Mouse (Mus musculus) embryo, embryonic 11.5 days (tissue): Measurements from ENCODE around the gene Cacna1c.

Experiments
- DNase-seq: peaks from one replicate; pipeline ENCODE4 v3.0.0-alpha.2; 2012; ENCODE audit warnings: low read depth, low spot score

The Cacna1c gene

DNA sequence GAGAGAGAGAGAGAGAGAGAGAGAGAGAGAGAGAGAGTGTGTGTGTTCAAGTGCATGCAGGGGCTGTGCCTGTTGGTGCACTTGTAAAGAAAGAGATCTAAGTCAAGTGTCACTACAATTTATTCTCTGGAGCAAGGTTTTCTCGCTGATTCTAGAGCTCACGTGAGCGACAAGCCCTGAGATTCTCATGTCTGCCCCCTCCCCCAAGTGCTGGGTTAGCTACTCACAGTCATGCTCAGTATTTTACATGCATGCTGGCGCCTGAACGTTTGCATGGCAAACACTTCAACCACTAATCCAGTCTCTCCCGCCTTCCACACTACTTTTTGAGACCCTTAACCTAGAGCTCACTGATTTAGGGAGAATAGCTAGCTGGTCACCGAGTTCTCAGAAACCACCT is 99.7 kb downstream of the Cacna1c start:
- DNase-seq, result no peak

DNA sequence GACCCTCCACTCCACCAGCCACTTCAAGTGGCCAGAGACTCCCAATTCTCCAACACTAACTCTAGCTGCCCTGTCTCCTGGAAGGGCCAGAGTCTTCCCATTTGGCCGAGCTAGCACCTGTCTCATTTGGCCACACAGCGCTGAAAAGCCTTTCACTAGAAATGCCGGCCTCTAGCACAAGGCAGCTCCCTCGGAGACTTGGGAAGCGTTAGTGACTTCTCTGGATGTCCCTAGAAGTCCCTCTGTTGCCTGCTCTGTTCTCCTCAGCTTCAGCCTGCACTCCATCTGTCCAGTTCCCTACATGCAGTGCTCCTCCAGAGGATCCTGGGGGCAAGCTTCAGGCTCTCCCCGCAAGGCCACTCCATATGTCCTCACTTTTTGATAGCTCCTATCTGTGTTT is 101.1 kb downstream of the Cacna1c start:
- DNase-seq, result no peak

DNA sequence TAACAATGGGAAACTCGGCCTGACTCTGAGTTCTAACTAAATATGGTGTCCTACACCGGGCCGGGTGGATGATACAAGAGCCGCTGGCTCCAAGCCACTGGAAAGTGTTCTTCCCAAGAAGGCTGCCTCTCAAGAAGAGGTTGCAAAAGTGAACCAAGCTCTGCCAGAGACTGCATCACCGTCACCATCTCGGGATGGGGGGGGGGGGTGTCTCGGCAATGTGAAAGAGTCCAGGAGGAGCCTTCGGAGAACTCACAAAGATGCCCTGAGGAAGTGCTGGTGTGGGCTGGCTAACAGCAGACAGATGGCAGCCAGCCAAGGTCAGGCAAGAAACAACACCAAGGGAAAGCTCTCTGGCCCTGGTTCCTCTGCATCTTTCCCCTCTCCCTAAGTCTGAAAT is 107.0 kb downstream of the Cacna1c start:
- no peak for DNase-seq

DNA sequence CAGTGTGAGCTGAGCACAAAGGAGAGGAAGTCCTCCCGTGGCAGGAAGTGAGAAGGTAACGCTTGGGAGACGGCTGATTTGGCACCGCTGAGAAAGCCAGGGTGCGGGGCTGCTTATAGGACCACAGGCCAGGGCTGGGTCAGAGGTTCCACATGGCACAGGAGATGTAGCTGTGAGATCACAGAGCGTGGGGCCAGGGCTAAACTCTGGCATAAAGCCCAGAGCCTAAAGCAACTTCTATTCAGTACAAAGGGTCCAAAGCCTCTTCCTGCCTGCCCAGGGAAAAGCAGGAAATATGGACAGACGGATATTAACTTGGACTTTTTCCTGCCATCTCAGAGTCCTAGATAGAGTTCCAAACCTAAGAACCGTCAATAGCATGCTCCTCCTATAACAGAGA is 107.8 kb downstream of the Cacna1c start:
- DNase-seq, result no peak

DNA sequence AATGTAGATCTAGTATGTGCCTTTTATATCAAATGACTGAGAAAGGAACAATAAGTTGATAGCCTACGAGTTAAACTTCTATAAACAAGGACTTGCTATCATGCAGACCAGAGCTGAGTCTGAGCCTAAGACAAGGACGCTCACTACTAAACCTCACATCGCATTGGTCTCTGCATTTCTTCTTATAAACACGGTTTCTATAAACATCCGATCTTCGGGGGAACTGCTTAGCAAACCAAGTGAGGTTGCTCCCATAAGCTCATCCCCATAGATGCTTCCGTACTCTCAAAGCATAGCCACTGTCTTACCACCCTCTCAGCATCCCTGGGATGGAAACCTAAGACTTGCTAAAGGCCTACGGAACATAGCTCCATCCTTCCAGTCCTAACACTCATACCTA is 108.3 kb downstream of the Cacna1c start:
- DNase-seq, result no peak

DNA sequence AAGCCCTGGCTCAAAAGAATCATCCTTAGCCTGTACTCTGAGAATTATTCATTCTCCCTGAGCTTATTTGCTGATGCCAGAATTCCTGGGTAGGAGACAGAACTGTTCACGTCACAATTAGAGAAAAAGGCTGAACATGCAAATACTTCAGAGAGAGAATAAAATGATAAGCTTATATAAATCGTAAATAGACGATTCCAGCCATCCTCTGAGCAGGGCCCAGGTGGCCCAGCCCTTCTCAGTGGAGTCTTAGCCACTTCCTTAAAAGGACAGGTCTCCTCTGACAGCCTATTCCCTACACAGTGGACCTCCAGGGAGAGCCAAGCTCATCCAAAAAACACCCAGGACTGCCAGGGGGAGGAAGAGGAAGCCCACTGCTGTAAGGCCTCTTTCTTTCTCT is 110.4 kb downstream of the Cacna1c start:
- no peak for DNase-seq

DNA sequence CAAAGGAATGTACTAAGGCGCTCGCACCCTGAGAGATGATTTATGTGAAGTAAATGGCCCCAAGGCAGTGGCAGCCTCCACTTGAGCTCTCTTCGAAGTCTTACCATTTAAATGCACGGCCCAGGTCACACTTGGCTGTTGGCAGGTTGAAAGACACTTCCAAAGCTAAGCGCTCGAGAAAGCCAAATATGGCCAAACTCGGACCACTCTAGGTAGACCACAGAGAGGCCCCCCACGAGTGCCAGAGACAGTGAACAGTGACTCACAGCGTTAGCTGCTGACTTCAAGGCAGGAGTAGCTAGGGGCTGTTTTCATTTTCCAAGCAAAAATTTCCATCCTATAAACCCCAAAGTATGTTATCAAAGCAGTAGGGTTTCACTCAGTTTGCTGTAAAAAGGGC is 111.7 kb downstream of the Cacna1c start:
- DNase-seq, result no peak

DNA sequence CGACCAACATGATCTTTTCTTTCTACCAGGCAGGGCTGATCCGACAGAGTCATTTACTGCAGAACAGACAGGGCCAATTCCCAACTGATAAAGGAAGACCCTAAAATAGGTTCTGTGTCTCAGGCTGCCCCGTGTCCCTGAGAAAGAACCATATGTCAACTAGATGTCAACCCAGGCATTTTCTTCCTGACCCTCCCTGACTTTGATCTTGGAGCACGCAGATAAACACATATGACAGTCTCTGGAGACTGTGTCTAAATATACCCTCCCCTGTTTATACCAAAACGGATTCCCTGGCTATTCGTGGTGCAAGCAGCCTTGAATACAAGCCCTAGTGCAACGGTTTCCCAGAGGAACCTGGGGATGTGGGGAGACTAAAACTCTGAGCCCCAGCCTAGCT is 112.7 kb downstream of the Cacna1c start:
- no peak for DNase-seq

DNA sequence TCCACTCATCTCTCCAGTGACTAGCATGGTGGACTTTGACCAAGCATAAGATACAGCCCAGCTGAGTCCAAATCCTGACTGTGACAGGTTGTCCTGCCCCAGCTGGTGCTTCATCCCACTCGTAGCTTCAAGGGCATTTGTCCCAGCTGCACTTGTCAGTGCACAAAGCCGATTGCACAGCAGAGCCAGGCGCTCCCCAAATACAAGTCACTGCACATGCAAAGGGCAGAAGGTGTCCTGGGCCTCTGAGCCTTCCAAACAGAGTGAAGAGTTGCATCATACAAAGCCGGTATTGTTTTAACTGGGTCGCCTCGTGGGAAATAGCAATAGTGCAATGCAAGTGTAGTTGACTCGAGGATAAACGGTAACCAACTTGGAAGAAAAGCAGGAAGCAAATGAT is 113.6 kb downstream of the Cacna1c start:
- no peak for DNase-seq

DNA sequence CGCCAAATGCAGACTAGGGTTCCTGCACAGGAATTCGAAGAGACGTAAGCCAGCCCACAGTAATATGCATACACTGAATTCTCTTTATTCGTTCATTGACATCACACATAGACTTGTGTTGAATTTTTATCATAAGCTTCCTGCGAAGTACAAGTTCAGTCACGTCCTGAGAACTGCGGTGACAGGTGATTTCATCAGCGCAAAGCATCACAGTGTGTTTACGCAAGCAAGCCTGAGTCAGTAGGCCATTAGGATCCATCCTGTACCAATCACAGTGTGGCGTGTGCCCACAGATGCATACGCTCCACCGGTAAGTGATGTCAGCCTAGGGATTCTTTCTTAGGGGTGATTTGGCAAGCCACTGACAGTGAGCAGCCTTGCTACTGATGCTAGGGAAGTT is 114.6 kb downstream of the Cacna1c start:
- DNase-seq, result no peak

DNA sequence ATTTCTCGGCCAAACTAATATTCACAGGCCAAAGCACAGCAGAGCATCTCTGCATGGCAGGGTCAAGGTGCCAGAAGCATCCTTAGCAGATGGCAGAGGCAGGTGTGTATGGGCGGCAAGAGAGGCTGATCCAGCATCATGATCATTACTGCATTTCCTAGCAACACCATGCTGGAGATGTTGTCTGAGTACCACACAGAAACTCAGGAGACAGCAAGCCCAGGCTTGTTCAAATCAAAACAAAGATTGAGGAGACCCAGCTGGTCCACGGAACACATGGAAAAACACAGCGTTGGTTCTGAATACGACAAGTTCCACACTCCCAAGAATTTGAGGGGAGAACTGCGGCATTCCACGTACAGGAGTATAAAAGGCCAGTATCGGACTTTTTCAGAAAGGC is 116.6 kb downstream of the Cacna1c start:
- no peak for DNase-seq

DNA sequence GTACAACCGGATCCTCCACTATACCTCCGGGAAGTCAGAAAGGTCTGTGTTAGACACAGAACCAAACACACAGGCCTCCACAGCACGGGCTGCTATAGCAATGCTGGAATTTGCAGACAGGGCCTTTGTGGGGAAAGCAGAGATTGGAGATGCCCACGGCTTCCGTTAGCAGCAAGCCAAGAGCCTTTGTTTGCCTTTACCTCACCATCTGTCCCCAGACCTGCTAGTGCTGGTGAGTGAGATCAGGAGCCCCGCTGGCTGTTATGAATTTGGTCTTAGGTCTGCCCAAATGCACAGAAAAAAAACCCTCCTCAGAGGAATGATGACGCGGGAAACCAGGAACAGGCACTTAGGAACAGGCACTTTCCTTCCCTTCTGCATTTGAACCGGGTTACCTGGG is 117.3 kb downstream of the Cacna1c start:
- no peak for DNase-seq

DNA sequence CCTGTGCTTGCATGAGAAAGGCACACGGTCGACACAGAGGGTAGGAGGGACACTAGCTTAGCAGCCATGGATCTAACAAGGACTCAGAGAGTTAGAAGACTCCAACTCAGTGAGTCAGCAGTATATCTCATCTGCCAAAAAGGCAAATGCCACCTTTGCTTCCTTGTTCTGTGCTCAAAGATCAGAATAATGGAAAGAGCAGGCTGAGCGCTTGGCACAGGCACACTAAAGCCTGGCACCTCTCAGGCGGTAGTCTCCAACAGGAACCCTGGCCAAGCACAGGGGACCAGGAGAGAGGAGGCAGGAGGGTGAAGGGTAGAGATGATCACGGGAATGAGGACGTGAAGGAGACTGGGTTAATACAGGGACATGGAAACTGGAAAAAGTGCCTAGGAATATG is 119.0 kb downstream of the Cacna1c start:
- no peak for DNase-seq

DNA sequence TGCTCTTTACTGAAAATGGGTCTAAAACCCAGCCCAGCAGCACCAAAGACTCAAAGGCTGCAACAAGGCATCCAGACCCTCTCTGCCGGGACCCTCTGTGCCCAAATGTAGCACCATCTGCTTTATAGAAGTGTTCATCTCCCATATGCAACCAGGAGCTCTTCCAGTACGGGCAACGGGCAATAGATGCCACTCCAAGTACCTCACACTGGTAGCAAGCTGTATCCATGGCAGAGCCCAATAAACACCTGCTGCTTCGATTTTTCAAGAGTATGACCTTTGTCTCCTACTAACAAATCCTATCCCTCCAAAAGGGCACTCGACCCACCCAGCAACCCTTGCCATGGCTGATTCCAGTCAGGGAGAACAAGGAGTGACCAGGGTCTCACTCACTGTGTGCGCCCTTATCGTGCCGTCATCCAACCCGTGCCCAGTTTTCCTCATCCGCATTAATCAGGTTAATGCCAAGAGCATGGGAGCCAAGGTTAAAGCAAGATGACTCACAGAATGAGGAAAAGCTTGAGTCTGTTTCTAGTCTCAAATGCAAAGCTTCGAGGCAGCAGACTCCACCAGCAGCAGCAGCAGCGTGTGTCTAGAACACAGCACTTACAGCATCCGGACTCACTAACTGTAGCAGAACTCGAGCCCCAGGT is 122.7 kb downstream of the Cacna1c start:
- DNase-seq, result no peak

DNA sequence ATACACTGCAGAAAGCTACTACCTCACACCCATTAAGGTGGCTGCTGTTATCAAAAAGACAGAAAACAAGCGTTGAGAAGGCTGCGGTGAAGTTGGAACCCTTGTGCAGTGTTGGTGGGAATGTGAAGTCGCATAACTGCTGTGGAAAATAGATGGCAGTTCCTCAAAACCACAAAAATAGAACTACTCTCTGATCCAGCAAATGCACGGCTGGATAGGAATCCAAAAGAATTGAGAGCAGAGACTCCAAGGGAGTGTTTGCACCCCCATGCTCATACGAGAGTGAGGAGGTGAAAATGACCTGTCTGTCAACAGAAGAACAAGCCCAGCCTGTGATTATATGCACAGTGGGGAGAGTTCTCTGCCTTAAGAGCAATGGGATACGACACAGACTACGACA is 123.4 kb downstream of the Cacna1c start:
- DNase-seq, result no peak

DNA sequence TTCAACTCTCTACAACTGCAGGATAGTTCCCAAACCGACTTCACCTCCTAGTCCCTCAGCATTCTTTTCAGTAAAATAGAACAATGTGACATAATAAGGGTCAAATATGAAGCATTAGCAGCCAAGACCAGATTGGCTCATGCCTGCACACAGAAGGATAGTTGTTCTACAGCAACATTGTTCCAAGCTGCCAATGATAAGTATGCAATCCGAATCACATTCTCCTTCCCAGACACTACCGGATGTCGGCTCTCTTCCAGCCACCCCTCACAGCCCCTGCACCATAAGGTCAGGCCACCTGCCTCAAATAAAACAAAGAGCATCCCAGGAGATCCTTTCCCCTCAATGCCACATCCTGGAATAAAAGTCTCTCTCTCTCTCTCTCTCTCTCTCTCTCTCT is 125.4 kb downstream of the Cacna1c start:
- no peak for DNase-seq

DNA sequence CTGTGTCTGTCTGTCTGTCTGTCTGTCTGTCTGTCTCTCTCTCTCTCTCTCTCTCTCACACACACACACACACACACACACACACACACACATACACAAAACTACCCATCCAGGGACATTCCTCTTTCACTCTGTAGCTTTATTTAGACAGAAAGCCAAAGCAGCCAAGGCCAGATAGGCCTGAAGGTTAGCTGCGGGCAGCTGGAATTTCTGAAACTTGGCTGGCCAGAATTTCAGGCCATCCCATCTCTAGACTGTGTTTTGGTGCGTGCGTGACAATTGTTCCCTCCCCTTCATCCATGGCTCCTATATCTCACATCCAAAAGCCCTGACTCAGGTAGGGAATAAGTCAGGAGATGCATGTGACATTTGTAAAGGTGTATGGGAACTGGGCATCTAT is 125.9 kb downstream of the Cacna1c start:
- no peak for DNase-seq

DNA sequence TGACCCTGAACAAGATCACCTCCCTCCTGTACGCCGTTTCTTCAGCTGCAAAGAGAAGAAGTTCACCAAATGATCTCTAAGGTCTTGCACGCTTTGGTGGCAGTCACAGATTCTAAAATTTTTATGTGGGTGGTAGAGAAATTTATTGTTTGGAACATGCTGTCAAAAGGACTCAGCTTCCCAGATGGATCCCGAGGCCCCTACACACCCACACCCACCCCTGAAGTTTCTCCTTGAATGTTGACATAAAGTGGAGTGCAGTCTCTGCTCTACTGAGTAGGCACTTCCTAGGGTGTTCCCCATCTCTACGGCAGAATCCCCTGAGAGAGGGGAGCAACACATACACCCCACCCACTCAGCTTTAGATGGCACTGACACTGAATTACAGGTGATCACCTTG is 127.1 kb downstream of the Cacna1c start:
- DNase-seq, result no peak

DNA sequence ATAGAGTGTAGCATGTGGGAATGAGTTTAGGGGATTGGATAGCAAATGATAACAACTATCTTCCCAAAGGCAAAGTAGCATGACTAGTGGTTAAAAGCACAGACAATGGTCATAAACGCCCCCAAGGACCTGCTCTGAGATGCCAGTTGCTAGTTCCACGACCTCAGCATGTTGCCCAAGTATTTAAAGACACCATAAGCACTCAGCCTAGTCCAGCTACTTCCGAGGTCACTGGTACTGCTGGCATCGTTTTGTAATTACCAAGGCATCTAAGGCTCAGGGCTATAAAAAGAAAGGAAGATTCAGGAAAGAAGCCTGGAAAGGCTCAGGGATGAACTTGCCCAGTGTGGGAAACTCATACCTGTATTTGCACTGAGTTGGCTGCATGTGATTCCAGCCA is 127.6 kb downstream of the Cacna1c start:
- DNase-seq, result no peak

DNA sequence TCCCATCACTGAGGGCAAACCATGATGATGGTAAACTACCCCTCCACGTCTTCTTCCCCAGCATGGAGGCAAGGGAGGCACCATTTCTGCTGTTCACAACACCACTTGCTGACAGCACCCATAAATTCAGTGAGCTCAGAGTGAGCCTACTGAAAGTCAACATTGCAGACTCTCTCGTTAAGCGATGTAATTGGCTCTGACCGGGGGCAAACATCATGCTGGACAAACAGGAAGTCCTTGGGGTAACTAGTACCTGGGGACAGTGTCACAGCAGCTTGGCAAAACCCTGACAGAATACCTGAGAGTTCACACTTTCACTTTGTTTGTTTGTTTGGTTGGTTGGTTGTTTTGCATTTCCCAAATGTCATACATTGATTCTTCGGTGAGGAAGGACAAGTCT is 131.3 kb downstream of the Cacna1c start:
- DNase-seq, result no peak

DNA sequence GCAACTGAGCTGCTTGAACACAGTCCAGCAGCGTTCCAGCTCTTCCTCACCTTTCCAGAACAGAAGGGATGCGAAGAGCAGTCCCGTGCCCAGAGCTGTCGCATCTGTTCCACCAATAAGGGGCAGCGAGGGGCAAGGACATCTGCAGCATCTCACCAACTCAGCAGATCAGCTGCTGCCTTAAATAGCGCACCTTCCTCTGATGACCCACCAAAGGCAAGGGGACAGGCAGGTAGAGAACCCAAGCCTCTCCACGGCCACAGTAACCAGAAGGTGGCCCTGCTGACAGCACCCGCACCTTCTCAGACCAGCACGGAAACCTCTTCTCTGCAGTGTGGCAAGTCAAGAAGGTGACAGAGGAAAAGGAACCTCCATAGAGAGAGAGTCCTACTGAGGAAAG is 131.8 kb downstream of the Cacna1c start:
- no peak for DNase-seq

DNA sequence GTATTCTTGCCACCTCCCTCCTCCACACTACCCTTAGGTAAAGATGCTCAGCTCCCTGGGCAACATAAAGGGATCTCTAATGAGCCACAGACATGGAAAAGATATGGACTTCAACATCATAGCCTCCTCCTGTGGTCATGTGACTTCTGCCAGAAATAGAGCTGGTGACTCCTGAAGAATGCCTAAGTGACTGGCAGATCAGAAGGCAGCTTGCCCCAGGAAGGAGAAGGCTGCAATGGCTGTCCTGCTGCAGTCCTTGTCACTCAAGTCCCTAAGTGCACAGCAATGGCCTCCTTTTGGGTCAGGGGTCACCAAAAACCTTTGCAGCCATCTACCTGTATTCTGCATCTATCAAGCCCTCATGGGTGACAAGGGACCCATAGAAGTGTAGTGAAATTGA is 133.5 kb downstream of the Cacna1c start:
- no peak for DNase-seq

DNA sequence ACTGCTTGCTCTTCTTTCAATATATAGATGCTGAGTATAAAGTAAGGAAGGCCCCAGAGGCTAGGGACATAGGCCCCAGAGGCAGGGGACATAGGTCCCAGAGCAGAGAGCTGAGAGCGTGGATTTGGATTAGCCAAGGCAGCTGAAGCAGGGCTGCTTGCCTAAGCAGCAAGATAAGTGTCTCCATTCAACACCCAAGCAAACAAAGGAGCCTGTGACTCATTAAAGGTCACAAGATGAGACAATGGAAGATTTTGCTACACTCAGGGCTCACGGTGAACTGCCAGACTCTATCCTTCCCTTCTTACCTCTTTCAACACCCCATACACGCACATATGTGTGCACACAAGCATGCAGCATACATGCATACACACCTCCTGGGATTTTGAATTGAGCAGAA is 137.3 kb downstream of the Cacna1c start:
- DNase-seq, result no peak

DNA sequence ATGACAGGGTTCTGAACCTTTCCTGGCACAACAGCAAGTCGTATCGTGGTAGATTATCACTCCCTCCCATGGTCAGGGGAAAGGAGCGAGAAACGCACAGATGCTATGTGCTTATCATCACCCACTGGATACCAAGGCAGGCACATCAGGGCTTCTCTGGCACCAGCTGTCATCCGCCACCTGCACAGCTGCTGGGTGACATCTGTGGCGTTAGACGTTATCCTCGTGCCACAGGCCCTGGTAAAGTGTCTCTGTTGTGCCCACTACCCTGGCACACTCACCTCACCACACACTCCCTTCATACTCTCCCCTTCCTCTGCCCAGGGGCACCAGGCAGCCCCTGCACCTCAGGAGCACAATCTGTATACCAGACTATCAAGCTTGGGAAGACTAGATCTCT is 137.8 kb downstream of the Cacna1c start:
- no peak for DNase-seq
